Mouse (Mus musculus): ENCODE measurements around the gene 5730522E02Rik.

The 5730522E02Rik gene

DNA sequence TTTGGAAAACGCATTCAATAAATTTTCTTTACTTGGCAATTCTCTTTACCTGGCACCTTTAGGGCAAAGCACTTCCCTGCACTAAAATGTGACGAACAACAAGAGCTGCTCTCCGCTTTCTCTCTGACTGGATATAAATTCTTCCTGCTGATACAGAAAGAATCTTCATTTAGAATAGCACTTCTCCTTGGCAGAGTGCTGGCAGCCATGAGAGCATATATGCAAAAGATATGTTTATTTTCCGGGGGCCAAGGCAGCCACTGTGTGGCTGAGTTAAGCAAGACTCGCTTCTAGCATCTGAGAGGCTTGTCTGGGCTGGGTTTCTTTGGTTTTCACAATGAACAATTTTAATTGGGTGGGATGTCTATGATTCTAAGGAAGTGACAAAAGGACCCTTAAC, 564.3 kb downstream of the 5730522E02Rik start:
- no peak for DNase-seq

DNA sequence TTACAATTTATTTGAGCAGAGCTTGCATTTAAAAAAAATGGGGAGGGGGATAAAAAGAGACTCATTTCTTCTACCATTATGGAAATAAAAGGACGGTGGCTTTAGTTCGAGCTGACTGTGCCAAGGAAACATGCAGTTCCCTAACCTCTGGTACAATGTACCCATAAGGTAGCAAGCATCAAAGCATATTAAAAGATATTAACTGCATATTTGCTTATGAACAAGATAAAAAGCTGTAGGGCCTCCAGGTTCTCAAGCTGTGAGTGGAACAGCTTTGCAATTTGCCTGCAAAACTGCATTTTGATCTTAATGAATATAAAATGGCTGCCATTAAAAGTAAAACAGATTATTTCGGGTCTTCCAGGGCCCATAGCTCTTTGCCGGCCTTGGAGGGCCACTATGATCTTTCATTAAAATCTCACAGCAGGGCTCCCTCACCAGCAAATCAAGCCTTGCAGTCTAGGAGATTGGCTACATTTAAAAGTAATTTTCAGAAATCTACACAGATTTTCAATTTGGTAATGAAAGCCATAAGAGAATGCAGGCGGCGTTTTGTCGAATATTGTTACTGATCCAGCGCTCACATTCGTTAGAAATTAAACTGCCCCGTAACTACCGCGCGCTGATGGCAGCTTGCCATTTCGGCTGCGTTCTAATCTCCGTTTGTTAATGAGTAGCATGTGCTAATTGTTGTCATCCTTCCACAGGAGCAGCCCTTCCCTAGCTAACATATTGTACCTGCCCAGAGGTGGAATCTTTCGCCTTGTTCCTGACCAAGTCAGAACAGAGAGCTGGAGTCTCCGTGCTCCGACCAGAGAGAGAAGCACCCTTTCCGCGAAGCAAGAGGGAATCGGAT, 565.6 kb downstream of the 5730522E02Rik start:
- DNase-seq: no peak

DNA sequence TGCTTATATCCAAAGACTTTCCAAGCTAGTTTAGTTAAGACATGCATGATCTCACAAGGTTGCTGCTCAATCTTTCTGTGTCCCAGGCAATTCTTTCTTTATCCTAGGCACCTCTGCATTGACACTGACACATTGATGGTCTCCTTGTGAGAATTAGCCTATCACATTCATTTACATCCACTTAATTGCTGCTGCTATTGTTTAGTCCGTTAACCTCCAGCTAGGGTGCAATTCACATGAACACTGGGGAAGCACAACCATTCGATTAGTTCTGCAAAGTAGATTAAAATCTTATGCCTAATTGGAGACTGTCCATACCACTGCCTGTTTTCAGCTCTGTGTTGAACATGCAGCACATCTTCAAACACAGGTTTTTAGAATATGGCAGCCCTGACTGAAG, 603.7 kb downstream of the 5730522E02Rik start:
- no peak for DNase-seq

DNA sequence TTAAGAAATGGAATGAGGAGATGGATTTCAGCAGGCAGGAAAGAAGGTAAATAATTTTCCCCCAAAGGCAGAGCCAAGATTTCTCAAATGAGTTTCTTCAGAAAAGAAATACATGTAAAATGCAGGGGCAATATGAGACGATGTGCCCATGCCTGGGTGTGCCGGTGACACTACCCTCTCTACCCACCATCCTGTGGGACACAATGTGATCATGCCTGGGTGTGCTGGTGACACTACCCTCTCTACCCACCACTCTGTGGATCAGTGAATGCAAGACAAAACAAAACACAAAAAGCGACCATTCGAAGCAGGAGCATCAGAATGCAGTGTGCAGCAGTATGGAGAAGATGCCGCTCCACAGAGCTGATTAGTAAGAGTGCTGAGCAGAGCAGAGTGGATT, 610.5 kb downstream of the 5730522E02Rik start:
- DNase-seq: no peak

DNA sequence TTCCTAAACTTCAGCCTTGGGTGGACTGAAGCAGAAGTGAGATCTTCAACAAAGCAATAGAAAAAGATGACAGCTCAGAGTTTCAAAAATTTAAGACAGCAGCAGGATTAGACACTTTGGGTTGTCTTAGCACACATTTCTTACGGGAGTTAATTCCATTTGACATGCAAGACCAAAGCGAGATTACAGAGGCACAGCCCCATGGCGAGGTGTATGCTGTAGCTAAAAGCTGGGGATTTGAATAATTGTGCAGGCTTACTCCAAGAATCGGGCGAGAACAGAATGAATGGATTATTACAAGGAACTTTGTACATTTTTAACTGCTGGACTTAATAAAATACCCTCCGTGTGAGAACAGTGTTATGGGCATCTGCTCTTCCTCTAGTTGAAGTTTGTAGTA, 615.3 kb downstream of the 5730522E02Rik start:
- no peak for DNase-seq

DNA sequence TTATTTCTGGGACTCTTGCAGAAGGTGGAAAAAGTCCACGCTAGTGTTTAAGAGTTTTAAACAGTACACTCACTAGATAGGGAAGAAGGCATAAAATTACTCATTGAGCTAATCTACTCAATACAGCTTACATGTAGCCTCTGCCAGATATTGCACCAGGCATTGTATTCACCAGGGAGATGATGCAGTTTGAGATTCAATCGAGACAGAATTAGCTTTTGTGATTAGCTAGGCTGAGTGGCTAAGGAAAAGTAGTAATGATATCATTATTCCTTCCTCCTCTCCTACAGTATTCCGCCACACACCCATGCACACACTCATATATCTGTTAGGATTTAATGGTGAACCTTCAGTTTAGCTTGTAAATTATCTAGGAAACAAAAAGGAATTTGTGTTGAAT, 615.8 kb downstream of the 5730522E02Rik start:
- no peak for DNase-seq

DNA sequence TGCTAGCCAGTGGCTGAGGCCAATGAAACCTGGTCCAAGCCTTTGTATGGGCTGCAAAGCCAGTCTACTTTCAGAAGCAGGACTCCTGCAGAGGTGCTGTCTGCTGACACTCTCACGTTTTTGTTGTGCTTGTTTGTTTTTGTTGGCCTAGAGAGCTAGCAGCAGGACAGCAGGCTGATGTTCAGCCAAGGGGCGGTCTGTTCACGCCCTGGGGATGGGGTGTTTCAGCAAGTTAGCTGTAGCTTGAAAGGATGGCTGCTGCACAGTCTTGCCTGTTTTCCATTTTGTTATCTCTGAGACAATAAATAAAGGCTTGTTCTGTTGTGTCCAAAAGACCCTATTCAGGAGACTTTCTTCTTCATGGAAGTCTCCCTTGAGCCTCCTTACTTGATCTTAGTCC, 618.3 kb downstream of the 5730522E02Rik start:
- DNase-seq: no peak

DNA sequence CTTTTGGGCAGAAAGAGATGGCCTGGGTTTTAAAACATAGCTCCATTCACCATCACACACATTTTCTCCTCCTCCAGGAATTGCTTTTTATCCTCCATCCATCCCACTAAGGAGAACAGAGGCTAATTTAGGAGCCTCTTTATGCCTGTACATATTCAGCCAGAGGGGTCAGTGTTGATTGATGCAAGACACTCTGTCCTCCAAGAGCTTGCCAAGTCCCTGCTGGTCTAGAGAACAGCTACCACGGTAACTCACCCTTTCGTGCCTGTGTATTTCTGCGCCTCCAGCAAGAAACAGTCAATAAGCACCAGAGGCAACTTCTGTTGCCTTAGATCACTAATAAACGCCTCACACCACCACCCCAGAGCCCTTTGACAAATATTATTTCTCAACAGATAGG, 620.3 kb downstream of the 5730522E02Rik start:
- DNase-seq: no peak

DNA sequence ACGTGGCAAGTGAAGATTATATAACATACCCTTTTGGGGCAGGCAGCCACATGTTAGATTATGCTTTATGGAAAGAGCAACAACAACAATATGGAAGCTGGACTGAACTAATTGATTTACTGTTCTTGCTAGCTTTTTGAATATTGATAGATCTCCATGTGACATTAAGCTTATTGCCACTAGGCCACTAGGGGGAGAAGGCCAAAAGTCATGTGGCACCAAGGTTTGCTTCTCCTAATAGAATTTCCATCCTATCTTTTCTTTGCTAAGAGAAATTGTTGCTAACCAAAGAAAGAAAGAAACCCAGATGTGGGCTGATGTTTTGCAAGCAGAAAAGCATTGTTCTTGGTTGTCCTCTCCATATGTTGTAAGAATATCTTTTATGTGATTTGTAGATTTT, 621.1 kb downstream of the 5730522E02Rik start:
- DNase-seq: no peak

DNA sequence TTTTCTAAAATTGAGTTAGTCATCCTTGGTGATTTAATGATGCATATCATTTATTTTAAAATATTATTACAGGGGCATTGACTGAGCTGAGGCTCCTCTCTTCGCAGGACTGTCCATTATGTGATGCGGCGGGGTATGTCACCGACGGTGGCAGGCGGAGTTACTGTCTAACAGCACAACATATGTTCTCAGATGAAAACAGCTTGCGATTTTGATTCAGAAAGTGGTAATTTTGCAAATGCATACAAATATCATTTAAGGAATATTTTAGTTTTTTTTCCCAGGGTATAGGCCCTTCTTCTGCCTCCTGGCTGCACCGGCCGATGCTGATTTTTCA, 636.5 kb downstream of the 5730522E02Rik start:
- DNase-seq: no peak

DNA sequence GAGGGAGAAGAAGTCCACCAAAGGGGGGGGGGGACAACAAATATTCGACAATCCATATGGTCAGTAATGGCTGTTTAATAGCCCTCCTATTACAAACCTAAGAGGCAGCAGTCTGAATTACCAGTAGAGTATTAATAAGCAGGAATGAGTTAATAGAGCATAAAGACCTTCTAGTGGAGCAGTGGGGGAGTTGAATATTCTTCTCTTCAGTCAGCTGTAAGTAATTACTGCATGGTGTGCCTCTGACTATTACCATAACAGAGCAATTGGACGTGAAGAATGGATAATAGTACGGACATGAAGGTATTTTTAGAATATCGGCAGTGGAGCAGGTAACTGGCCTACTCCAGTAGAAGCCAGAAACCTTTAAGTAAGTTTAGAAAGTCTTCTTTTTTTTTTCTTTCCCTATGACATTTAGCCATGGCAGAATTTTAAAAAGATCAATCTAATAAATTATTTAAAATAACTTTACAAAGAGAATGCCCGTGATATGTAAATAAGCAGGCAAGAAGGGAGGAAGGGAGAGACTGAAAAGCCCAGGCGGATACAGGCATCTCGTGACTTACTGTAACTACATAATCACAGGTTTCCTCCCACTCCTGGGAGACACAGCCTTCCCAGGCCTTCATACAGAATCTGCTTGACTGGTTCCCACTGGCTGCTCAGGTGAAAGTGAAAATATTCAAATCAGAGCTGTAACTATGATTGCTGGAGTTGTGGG, 637.0 kb downstream of the 5730522E02Rik start:
- no peak for DNase-seq

DNA sequence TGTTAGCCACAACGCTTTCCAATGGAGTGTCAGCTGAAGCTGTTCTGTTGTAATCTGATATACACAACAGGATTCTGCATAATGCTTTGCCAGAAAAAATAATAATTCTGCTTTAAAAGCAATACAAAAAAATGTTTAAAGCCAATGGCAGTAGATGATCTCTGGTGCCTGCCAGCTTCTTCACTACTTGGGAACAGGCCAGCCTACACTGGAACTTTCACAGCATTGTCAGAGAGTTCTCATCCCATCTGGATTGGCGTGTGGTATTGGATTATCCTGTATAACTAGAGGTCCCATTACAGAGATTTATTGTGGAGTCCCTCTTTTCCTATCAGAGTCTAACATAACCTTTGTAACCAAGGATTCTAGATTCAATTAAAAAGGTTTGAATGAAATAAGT, 639.2 kb downstream of the 5730522E02Rik start:
- DNase-seq: no peak

All from cerebellum, adult 8-10 months (tissue).